Mouse (Mus musculus) left cerebral cortex, adult 2 months (tissue): ENCODE results near the gene Rd3l. TPM values are rescaled to one million over a fixed set of nuclear protein-coding genes. Genes with fewer than 3 reads are reported as not detected.

ENCODE experiments used
- DNase-seq, 2 experiments: peaks; one replicate each; pipeline ENCODE4 v3.0.0; 2021 to 2022; ENCODE audit warnings: low spot score in 2 of 2, mixed read lengths in 1 of 2; ENCODE audit errors: extremely low spot score in 1 of 2
- H3K27ac ChIP-seq: fragments of 200-600 bp; 2 replicates; pipeline ENCODE4 v1.8.1; 2022
- H3K4me3 ChIP-seq: fragments of 200-600 bp; 2 replicates; pipeline ENCODE4 v1.8.1; 2022
- CTCF ChIP-seq: fragments of 200-600 bp; IDR thresholded peaks from 2 replicates; pipeline ENCODE4 v1.8.1; 2022; ENCODE audit warnings: antibody characterized with exemption, mild to moderate bottlenecking, moderate library complexity
- intact Hi-C: fragments of 180-260 bp; cut with DNase I; formaldehyde crosslinking; loops from one replicate; pipeline ENCODE4 v1.15.1; 2025
- long read RNA-seq, 2 experiments: library from polyadenylated mRNA; stranded (forward); transcript quantifications; one replicate each; pipeline ENCODE4 v2.0.0; 2021; ENCODE audit warnings: borderline mapping rate in 2 of 2
- total RNA-seq, 2 experiments: library from RNA; stranded (reverse); gene quantifications; 2 replicates each; pipeline ENCODE4 v1.2.3; 2021

Gene Rd3l
- total RNA-seq, result under 1 TPM in 1 of 2 experiments, not detected in 1; 0.50 TPM
- long read RNA-seq, experiment 1, result 0 reads
- long read RNA-seq, experiment 2, result 0 reads

DNA sequence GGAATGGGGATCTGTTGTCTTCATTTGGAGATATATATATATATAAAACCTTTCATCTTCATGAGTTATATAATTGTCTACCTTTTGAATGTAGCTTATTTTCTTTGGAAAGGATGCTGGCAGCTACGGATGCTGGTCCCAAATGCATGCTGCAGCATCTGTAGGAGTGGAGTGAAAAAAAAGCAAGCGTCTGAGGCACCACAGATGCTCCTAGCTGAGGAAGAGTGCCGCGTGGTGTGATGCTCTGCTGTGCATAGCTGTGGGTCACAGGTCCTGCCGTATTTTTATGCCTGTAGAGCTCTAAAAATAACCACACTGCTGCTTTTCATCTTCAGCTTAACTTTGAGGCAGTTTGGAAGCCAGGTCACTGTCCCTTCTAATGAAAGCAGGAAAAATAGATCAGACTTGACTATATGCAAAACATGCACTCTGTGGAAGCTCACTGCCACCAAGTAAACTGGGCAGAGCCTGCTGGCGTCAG lies at the start of gene Rd3l:
Gene Rd3l, minus strand, starts transcription at position 431 of the 481 bp plus-strand sequence.
- intact Hi-C loops, result no loop called here
- Histone ChIP-seq H3K27ac (no peak within 1 kb of the TSS), H3K4me3 (no peak within 1 kb of the TSS)
- no peak for TF ChIP-seq CTCF
- no peak for DNase-seq

DNA sequence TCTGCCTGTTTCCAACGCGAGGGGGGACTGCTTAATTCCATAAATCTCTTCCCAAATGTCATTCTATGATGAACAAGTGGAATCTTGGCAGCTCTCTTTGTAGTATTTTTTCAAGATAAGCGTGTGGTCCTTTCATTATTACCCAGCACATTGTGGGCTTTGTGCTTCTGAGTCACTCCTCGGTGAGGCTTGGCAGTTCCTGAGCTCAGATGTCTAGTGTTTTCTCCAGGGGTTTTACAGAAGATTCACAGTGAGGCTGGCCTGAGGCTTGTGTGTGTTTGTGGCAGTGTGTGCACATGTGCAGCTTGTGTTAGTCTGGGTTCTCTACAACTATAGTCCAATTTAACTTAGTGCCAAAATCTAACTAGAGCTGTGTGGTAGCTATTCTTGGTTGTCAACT lies 46.3 kb upstream of the Rd3l start:
- TF ChIP-seq CTCF, result no peak
- no peak overlapping the region for H3K4me3 ChIP-seq
- no peak overlapping the region for H3K27ac ChIP-seq
- intact Hi-C loops, result no loop called here
- DNase-seq, result no peak

- no peak overlapping the region for H3K27ac ChIP-seq
- no peak for TF ChIP-seq CTCF
- peak; percentile 23 to 25 for DNase-seq
- no peak overlapping the region for H3K4me3 ChIP-seq
- intact Hi-C loops, result no loop called here
These were observed 45.0 kb upstream of the Rd3l start for GRCm38 (mm10) chr12:112025907-112026645.

DNA sequence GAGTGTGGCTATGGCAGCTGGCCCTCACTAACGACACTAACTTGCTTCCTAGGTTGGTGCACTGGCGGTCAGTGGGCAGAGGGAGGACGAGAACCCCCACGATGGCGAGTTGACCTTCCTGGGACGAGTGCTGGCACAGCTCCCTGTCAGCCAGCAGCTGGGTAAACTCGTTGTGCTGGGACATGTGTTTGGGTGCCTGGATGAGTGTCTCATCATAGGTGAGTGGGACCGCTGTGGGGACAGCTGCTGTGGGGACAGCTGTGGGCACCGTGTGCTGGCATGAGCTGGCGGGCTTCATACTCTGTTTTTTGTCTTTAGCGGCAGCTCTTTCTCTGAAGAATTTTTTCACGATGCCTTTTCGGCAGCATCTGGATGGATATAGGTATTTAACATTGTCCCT lies 44.3 kb upstream of the Rd3l start:
- TF ChIP-seq CTCF, result no peak
- intact Hi-C loops, result no loop called here
- no peak for DNase-seq
- Histone ChIP-seq H3K27ac (no peak overlapping the region), H3K4me3 (no peak overlapping the region)

GRCm38 (mm10) chr12:112024581-112025310 lies 43.6 kb upstream of the Rd3l start:
- H3K27ac ChIP-seq, result no peak overlapping the region
- no peak overlapping the region for H3K4me3 ChIP-seq
- DNase-seq, result no peak
- TF ChIP-seq CTCF, result no peak
- intact Hi-C loops, result no loop called here

DNA sequence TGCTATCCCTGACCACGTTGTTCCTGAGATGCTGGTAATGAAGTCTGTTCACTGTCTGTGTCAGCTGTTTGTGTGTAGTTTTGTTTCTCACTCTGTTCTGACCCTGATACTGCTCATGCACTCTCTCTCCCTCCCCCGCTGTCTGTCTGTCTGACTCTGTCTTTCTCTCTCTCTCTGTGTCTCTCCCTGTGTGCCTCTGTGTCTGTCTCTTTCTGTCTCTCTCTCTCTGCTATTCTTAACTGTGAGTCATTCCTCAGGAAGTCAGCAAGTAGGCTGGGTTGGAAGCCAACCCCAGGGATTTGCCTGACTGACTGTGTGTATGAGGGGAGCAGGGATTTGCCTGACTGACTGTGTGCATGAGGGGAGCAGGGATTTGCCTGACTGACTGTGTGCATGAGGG lies 42.2 kb upstream of the Rd3l start:
- intact Hi-C loops, result no loop called here
- Histone ChIP-seq H3K27ac (no peak overlapping the region), H3K4me3 (no peak overlapping the region)
- DNase-seq, result no peak
- no peak for TF ChIP-seq CTCF

GRCm38 (mm10) chr12:112016346-112016745 lies 35.2 kb upstream of the Rd3l start:
- no peak overlapping the region for H3K4me3 ChIP-seq
- no peak overlapping the region for H3K27ac ChIP-seq
- intact Hi-C loops, result no loop called here
- no peak for TF ChIP-seq CTCF
- no peak for DNase-seq

DNA sequence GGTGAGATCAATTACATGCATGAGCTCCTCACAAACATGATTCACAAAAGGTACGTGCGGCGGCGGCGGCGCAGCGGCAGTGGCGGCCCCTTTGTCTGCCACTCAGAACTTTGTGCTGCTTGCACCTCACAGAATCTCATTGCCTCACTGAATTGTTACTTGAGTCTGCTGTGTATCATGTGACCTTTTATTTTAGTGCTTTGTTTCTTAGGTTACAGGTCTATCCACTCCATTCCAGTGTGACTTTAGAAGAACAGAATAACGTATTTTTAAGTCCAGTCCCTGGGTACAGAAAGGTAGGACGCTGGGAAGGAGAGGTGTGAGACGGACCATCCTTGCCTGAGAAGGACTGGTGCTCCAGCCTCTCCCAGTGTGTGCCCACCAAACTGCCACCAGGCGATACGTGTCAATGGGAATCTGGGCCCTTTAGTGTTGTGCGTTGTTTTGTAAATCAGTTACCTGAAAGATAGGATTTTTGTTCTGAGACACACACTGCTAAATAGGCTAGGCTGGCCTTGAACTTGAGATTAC lies 32.2 kb upstream of the Rd3l start:
- intact Hi-C loops, result no loop called here
- Histone ChIP-seq H3K4me3 (no peak overlapping the region), H3K27ac (no peak overlapping the region)
- no peak for DNase-seq
- TF ChIP-seq CTCF, result no peak

GRCm38 (mm10) chr12:112012511-112013270 lies 31.6 kb upstream of the Rd3l start:
- TF ChIP-seq CTCF, result no peak
- intact Hi-C loops, result no loop called here
- no peak overlapping the region for H3K4me3 ChIP-seq
- DNase-seq, result no peak
- no peak overlapping the region for H3K27ac ChIP-seq

- Histone ChIP-seq H3K27ac (no peak overlapping the region), H3K4me3 (no peak overlapping the region)
- TF ChIP-seq CTCF, result peak; percentile 79
- intact Hi-C loops, result loop anchor here (1.0 kb wide), 1 partner anchor 123 kb away; no protein-coding TSS in a partner anchor
- peak; percentile 66 to 76 for DNase-seq
These were observed 20.1 kb upstream of the Rd3l start for GRCm38 (mm10) chr12:112001223-112001622.

DNA sequence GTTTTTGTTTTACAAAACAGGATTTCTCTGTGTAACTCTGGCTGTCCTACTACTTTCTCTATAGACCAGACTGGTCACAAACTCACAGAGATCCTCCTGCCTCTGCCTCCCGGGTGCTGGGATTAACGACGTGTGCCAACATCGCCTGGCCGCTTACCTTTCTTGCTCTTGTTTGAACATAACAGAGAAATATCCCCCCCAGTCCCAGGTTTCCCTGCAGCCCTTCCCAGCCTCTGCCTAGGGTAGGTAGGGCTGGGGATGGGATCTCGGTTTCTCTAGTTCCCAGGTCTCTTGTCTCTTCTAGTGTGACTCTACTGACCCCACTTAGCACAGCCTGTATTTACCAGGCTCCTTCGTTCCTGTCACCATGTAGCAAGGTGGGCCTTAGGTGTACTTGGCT lies 18.6 kb upstream of the Rd3l start:
- no peak overlapping the region for H3K4me3 ChIP-seq
- H3K27ac ChIP-seq, result no peak overlapping the region
- no peak for TF ChIP-seq CTCF
- DNase-seq, result no peak
- intact Hi-C loops, result no loop called here

DNA sequence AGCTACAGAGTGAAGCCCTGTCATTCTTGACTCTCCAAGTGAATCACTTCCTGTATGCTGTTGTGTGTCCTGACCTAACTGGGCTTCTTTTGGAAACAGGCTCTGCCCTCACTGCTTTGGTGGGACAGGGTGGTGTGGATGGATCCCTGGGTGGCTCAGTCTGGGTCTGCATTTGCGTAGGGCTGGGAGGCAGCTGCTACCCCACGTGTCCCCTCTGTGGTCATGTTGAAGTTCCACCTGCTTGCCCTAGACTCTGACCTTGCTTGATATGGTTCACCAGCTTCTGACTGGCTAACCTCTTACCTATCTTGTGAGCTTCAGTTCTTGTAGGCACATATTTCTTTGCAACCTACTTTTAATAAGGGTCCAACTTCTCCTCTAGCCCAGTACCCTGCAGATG lies 14.0 kb upstream of the Rd3l start:
- TF ChIP-seq CTCF, result no peak

More for the DNA sequence above, 14.0 kb upstream of the Rd3l start:
- intact Hi-C loops, result no loop called here
- Histone ChIP-seq H3K27ac (no peak overlapping the region), H3K4me3 (no peak overlapping the region)
- no peak for DNase-seq
